Mouse (Mus musculus): ENCODE data around the gene Gm10096. TPM values are rescaled to one million over a fixed set of nuclear protein-coding genes. Genes with fewer than 3 reads are reported as not detected.
"Not testable (repeated sequence)": the region's sequence is repeated elsewhere in the genome, so short reads cannot be mapped to it uniquely, and the experiment has no call there.

Gene Gm10096
- polyA plus RNA-seq (2014; fragmentation: Nextera tagmentation; extraction: Ambion mirVana): not detected in 2 replicates

DNA sequence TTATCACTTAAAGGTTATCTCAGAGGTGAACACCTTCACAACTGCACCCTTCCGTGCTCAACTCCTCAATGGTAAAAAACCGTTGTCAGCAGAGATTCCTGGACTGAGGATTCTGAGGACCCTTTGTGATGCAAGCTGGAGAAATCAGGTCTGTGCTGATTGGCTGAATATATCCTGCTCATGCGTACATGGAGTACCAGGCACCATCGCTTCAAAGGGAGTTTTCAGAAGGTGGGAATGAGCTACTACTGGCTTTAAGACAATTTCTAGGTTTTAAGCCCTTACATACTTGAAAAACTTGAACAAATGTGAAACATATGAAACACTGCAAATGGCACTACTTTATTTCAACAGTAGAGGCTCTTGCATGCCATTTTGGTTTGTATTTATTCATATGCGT lies at the start of gene Gm10096:
TSS of gene Gm10096 (minus strand) at position 101 of the 400 bp plus-strand sequence.
- not testable (repeated sequence) for H3K4me2 ChIP-seq; H3K9me3 ChIP-seq (replicated peaks; ENCODE audit: control insufficient read depth, low read length); H3K36me3 ChIP-seq (ENCODE audit: control insufficient read depth, insufficient read depth, low read length); H3K9ac ChIP-seq (ENCODE audit: low read depth, low read length); ATAC-seq (replicated peaks; ENCODE audit: insufficient number of reproducible peaks, low FRiP score, low TSS enrichment); H3K4me1 ChIP-seq (ENCODE audit: control insufficient read depth, insufficient read depth, low read length); H3K27ac ChIP-seq (ENCODE audit: low read depth, low read length); H3K4me3 ChIP-seq (ENCODE audit: low read depth, low read length); H3K27me3 ChIP-seq (ENCODE audit: control insufficient read depth, insufficient read depth, low read length)
- WGBS (ENCODE audit: insufficient replicate concordance): no CpG with 5 or more reads among the region's 5 CpGs
